Mouse (Mus musculus) gastrocnemius, postnatal 36 days (tissue): ENCODE data around the gene Utp18. TPM values are rescaled to one million over a fixed set of nuclear protein-coding genes. Genes with fewer than 3 reads are reported as not detected.
"Not testable (repeated sequence)": the region's sequence is repeated elsewhere in the genome, so short reads cannot be mapped to it uniquely, and the experiment has no call there.

Experiments
- DNase-seq, 2 experiments: peaks; one replicate each; pipeline ENCODE4 v3.0.0; 2022
- intact Hi-C: fragments of 180-260 bp; cut with DNase I; formaldehyde crosslinking; loops from one replicate; pipeline ENCODE4 v1.15.1; 2025
- long read RNA-seq, 2 experiments: library from polyadenylated mRNA; stranded (forward); transcript quantifications; one replicate each; pipeline ENCODE4 v2.0.0; 2021
- total RNA-seq, 2 experiments: library from RNA; stranded (reverse); gene quantifications; 2 replicates each; pipeline ENCODE4 v1.2.3; 2021

The Utp18 gene
- 1 to 10 TPM; 7.6 to 7.8 TPM for total RNA-seq
- long read RNA-seq, experiment 1, transcript Utp18-201 (14 exons, 2,613 nt): major isoform, 9 of 12 reads
- long read RNA-seq, experiment 1, partial matches to known transcripts: 2 of 12 reads
- long read RNA-seq, experiment 1, other reads (novel, unspliced or antisense): 1 of 12 reads
- long read RNA-seq, experiment 2, transcript Utp18-201 (14 exons, 2,613 nt): major isoform, 8 of 12 reads
- long read RNA-seq, experiment 2, partial matches to known transcripts: 1 of 12 reads
- long read RNA-seq, experiment 2, other reads (novel, unspliced or antisense): 3 of 12 reads

DNA sequence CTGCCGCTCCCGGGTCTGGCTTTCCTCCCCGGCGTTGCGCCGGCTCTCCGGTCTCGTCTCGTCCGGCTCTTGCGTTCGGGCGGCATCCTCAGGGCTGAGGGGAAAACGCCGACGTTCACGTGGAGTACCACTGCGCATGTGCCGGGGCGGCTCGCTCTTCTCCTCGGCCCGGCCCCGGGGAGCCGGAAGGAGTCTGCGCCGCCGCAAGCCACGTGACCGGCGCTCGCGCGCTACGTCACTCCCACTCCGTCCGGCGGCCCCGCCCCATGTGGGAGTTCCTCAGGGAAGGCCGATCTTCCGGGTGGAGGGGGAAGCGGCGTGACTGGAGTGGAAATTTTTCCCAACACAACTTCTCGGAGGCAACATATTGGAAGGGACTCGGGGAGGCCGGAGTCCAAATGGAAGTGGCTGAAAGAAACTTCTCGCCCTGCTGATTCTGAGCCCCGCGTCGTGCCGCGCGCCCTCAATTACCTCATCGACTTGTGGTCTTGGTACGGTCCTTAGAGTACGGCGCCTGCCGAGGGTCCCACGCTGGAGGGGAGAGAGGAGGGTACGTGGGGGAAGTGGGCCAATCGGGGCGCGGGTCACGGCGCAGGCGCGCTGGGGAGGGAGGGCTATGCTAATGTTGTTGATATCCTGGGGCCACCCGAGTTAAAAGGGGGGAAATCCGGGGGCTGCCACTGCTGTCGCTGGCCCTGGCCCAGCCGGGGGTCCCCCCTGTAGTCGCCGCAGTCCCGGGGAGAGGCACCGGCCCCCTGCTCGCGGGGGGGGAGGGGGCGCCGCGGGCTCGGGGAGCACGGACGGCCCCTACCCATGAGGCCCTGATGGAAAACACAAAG, at the start of gene Utp18, which contains the start of gene Mbtd1:
Gene Utp18, minus strand, starts transcription at position 195 of the 839 bp plus-strand sequence.
Gene Mbtd1, plus strand, starts transcription at position 281 of the 839 bp plus-strand sequence.
- intact Hi-C loops: no loop called here
- DNase-seq: peak; percentile 97 to 98

- intact Hi-C loops: no loop called here
- no peak for DNase-seq
Measured at GRCm38 (mm10) chr11:93929106-93929505, 43.5 kb upstream of the Utp18 start.

GRCm38 (mm10) chr11:93915019-93915418, 29.5 kb upstream of the Utp18 start:
- DNase-seq, intact Hi-C loops: not testable (repeated sequence)

- no peak for DNase-seq
- intact Hi-C loops: no loop called here
Measured at GRCm38 (mm10) chr11:93911603-93912002, 26.0 kb upstream of the Utp18 start.

DNA sequence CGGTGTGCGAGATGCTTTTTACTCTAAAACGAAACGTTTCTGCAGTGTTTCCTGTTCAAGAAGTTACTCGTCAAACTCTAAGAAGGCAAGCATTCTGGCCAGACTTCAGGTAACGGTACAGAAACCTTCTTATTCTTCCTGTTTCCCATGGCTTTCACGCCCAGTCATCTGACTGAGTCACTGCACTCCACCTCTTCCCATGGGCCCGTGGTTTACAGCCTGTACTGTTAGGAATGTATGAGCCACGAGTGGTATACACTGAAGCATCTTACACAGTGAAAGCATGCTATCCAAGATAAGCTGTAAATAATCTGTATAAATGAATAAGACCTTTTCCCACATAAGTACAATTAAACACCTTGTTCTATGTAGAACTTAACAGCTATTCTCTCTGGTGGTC, 23.3 kb upstream of the Utp18 start:
- intact Hi-C loops: no loop called here

GRCm38 (mm10) chr11:93907839-93908238, 22.3 kb upstream of the Utp18 start:
- DNase-seq: no peak
- intact Hi-C loops: no loop called here

More for the DNA sequence above, 23.3 kb upstream of the Utp18 start:
- DNase-seq: no peak

- no peak for DNase-seq
- intact Hi-C loops: no loop called here
Measured at GRCm38 (mm10) chr11:93906834-93907233, 21.3 kb upstream of the Utp18 start.

DNA sequence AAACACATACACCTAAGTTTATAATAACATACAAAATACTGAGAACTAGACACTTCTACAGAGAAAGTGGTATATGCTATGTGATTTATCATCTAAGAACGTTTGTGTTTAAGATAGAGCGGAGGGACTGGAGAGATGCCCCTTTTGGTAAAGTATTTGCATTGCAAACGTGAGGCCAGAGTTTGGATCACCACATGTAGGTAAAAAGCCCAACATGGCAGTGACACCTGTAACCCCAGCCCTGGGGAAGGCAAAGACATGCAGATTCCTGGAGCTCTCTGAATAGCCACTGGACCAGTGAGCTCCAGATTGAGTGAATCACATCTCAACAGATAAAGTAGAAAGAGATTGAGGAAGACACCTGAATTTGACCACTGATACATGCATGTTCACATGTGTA, 12.2 kb upstream of the Utp18 start:
- intact Hi-C loops: no loop called here
- DNase-seq: no peak

DNA sequence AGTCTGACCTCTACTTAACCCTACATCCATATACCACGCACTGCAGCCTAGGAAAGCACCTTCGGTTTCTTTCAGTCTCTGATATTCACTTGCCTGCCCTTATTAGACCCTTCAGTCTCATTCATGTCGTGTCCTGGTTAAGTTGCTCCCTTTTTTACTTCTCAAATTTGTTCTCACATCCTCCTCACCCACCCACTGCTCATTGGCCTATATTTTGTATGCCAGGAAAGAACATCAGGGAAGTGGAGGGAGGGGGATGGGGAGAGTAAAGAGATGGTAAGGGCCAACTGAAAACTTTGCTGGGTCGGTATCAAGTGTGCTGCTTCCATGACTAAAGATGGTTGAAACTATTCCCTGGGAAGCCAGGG, 1.5 kb upstream of the Utp18 start:
- no peak for DNase-seq
- intact Hi-C loops: no loop called here

DNA sequence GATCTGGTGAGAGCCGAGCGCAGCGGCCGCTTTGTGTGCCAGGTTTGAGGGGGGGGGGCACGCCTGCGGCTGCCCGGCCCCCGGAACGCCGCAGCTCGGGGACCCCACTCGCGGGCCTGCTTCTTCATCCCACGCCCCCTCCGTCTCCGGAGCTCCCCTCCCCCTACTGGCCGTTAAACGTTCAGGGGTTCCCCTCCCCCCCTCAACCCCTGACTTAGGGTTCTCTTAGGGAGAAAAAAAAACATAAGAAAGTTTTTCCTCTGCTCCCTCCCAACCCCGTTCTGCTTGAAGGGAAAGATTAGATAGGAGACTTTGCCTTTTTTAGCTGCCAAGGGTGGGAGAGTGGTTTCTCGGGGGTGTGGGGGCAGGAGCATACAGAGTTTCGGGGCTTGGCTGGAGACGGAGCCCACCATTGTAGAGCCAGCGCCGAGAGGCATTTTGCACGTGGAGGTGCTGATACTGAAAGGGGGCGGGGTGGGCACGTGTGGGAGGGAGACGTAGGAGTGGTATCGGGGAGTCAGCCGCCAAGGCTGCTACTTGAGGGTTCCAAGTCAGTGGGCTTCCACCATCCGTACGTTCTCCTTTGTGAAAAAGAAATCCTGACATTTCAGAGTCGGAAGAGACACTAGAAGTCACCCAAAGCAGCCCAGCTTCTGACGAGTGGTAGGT, 979 bp upstream of the Utp18 start:
- peak in 1 of 2 experiments; percentile 21 for DNase-seq
- intact Hi-C loops: no loop called here

DNA sequence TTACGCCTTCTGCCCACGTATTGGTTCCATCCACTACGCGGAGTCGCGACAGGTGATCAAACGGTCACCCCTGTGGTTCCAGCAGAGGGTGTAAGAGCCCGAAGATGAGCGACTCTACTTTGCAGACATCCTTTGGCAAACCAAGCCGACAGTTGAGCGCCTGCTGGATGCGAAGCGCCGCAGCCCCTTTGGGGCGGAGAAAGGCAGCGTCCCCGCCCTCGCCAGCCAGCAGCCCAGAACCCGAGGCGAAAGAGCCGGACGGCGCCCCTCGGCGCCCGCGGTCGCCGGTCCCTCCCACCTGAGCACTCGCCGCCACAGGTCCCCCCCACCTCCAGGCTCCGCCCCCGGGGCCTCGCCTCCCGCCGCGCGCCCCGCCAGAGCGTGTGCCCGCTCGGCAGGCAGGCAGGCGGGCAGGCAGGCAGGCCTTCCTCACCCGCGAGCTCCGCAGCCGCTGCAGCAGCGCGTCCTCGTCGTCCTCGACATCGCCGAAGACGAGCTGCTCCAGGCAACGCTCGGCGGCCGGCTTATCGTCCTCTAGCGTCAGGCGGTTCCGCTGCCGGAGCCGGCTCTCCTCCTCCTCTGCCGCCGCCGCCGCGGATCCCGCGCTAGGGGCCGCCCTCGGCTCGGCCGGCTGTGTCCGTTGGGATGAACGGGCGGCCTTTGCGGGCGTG, 530 bp downstream of the Utp18 start:
- peak; percentile 21 to 28 for DNase-seq
- intact Hi-C loops: no loop called here

DNA sequence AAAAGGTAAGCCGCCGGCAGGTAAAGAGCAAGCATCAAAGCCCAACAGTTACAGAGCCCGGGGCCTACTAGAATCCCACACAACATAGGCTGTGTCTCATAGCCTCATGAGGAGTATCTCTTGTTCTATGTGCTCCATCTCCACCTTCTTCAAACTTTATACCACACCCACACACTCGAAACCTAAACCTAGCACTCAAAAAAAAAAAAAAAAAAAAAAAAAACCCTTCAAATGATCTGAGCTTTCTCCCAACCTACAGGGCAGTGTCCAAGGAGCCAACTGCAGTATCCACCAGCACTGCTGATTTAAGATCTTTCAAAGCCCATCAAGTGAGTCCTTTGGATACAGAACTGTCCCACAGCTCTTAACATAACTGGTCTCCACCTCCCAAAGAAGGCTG, 1.5 kb downstream of the Utp18 start:
- DNase-seq: no peak
- intact Hi-C loops: no loop called here

DNA sequence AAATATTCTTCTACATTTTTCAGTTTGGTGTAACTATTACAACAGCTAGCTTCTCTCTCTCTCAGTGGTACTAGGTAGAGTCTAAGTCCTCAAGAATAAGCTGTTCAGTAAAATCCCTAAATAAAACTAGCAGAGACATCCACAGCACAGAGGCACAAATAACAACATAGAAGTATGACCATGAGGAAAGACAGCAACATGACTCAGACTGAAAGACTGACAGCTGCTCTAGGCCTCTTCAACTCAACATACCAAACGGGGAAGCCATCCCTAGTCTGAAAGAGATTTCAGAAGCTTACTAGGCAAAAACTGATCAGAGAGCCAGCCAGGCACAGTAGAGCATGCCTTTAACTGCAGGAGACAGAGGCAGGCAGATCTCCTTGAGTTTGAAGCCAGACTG, 22.9 kb downstream of the Utp18 start:
- DNase-seq: no peak
- intact Hi-C loops: no loop called here

GRCm38 (mm10) chr11:93862045-93862623, 23.4 kb downstream of the Utp18 start:
- DNase-seq: no peak
- intact Hi-C loops: no loop called here

- intact Hi-C loops: no loop called here
Measured at GRCm38 (mm10) chr11:93861193-93861592, 24.4 kb downstream of the Utp18 start.

DNA sequence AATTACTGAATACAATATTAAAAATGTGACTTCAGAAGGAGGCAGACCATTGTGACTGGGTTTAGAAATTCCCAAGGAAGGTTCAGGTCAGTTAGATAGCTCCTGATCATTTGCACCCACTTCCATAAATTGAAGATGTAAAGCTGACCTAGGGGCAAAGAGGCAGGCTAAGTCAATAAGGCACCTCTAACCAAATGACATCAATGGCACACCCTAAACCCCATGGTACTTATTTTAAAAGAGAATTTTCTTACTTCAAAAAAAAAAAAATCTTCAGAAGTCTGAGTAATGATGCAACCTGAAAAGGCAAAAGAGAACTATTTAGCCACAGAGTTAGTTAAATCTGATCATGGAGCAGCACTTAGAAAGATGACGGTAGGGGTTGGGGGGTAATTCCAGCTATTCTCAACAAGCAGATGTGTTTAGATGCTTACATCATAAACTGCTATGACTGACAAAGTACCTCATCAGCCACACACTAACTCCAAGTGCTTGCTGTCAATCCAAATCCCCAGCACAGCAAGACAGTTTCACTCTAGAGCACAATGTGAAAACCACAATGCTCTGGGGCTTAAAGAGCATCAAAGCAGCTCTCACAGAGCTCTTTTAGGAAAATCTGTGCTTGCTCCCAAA, 24.9 kb downstream of the Utp18 start:
- no peak for DNase-seq
- intact Hi-C loops: no loop called here

More at GRCm38 (mm10) chr11:93861193-93861592, 24.4 kb downstream of the Utp18 start:
- no peak for DNase-seq

DNA sequence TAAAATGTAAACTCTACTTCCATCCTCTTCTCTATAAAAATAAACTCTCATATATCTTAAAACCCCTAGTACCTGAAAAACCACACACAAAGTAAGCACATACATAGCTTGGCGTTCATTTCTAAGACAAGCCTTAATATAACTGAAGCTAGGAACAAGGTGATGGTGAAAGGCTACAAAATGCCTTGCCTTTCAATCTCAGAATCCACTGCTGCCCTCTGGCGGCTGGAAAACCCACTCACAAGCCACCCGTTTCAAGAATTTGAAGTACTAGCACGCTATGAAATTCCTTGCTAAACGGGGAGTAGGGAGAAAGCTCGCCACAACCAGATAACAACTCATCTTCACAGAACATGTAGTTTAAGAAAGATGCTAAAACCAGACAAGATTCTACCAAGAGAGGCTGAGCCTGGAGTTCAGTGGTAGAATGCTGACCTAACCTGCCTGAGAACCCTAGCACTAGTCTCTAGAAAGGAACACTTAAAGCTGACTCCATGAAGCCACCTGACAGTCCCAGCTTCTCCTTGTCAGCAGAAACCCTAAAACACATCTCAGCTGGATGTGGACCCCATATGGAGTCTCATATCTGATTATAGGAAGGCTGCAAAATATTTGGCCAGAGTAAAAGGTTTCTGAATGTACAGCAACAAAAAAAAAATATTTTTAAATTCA, 29.1 kb downstream of the Utp18 start:
- peak; percentile 23 to 52 for DNase-seq
- intact Hi-C loops: no loop called here

DNA sequence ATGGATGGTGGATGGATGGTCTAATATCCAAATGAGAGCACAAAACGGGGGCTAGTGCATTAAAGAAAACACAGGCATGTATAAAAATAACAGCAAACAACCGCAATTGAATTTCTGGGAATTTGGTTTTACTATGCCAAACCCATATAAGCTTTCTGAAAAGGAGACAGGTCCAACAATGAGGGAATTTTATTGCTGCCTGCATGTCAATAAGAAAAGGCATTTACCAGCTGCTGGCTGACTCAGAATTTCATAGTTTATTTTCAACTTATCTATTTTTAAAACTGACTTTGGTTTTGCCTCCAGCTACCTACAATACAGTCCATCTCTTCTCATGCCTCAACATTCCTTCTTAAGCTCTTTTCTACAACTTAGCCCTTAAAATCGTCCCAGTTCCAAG, 33.0 kb downstream of the Utp18 start:
- intact Hi-C loops: no loop called here
- DNase-seq: no peak

DNA sequence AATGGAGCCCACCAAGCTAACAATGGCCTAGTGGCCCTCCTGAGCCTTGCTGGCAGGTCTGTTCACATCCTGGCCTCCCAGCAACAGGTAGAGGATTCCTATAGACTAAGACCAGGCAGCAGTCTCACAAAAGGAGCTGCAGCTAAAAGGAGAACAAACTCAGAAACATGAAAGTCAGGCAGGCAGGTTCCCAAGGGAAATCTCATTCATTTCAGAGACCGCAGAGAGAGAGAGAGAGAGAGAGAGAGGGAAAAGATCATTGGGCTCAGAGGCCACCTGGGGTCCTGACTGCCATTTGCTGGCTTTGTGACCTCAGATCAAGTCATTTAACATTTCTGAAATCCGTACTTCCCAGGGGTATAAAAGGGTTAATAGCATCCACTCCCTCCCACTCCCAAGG, 38.2 kb downstream of the Utp18 start:
- DNase-seq: no peak
- intact Hi-C loops: no loop called here
